Mouse (Mus musculus) liver, postnatal 0 days (tissue): ENCODE results near the gene Atp13a3. TPM values are rescaled to one million over a fixed set of nuclear protein-coding genes. Genes with fewer than 3 reads are reported as not detected.
A peak's percentile ranks its signal among the peaks of the same experiment; 100 is the strongest.

Experiments used
- ATAC-seq: fragments of 200-750 bp; cut with Nextera tagmentation; 2 replicates; pipeline ENCODE4 v1.8.0; 2017; ENCODE audit warnings: mild to moderate bottlenecking, moderate library complexity
- DNase-seq: peaks from one replicate; pipeline ENCODE4 v3.0.0-alpha.2; 2016
- H3K27ac ChIP-seq: fragments of 300-500 bp; sonication (generic); 2 replicates; pipeline ENCODE4 v1.5.1; 2014; ENCODE audit warnings: antibody characterized with exemption, moderate library complexity, mild to moderate bottlenecking, low read depth
- H3K27me3 ChIP-seq: fragments of 300-500 bp; sonication (generic); 2 replicates; pipeline ENCODE4 v1.6.1; 2014; ENCODE audit warnings: low read length, control low read depth, mixed read lengths; ENCODE audit not compliant: insufficient read depth
- H3K36me3 ChIP-seq: fragments of 300-500 bp; sonication (generic); replicated peaks from 2 replicates; pipeline ENCODE4 v1.6.1; 2014; ENCODE audit warnings: mild to moderate bottlenecking, control low read depth, low read length, moderate library complexity, mixed read lengths; ENCODE audit not compliant: insufficient read depth
- H3K4me1 ChIP-seq: fragments of 300-500 bp; sonication (generic); 2 replicates; pipeline ENCODE4 v1.6.1; 2014; ENCODE audit warnings: antibody characterized with exemption, mild to moderate bottlenecking, control low read depth; ENCODE audit not compliant: insufficient read depth
- H3K4me2 ChIP-seq: fragments of 300-500 bp; sonication (generic); 2 replicates; pipeline ENCODE4 v1.6.1; 2014; ENCODE audit warnings: low read depth, mild to moderate bottlenecking, low read length, moderate library complexity, mixed read lengths
- H3K4me3 ChIP-seq: fragments of 300-500 bp; sonication (generic); 2 replicates; pipeline ENCODE4 v1.5.1; 2014; ENCODE audit warnings: low read depth, low read length
- H3K9ac ChIP-seq: fragments of 300-500 bp; sonication (generic); replicated peaks from 2 replicates; pipeline ENCODE4 v1.6.1; 2014; ENCODE audit warnings: mild to moderate bottlenecking, moderate library complexity
- H3K9me3 ChIP-seq: fragments of 300-500 bp; sonication (generic); 2 replicates; pipeline ENCODE4 v1.6.1; 2016; ENCODE audit warnings: mild to moderate bottlenecking, control low read depth, low read length, mixed read lengths
- CTCF ChIP-seq: sonication (generic); IDR thresholded peaks from 2 replicates; pipeline ENCODE4 v1.5.1; 2016; ENCODE audit warnings: antibody characterized with exemption, low read depth
- EP300 ChIP-seq: IDR thresholded peaks from 2 replicates; pipeline ENCODE4 v1.6.1; 2016; ENCODE audit warnings: antibody characterized with exemption, low read depth, mild to moderate bottlenecking
- WGBS: fragments of 180-500 bp; shearing (Covaris S2); extraction: QIAGEN DNeasy Blood & Tissue Kit; methylation state at CpG from one replicate; pipeline ENCODE4 v1.1.7; 2014; ENCODE audit not compliant: insufficient replicate concordance; 5-methylcytosine and 5-hydroxymethylcytosine counted together
- polyA plus RNA-seq: library from polyadenylated mRNA; unstranded; fragments of >200 nt; fragmentation: Nextera tagmentation; extraction: Ambion mirVana; gene quantifications from 2 replicates; pipeline ENCODE4 v1.2.1, GENCODE M21; 2015

Gene Atp13a3
- polyA plus RNA-seq, 1 experiment from 2014 or later, result 9.9 TPM

GRCm38 (mm10) chr16:30425980-30426379, 20.2 kb upstream of the Atp13a3 start:
- Histone ChIP-seq H3K4me1 (peaks cover 23% of the 10 kb centered on the region), H3K27me3 (no peaks in the 10 kb centered on the region), H3K4me3 (no peak overlapping the region), H3K9ac (no peak overlapping the region), H3K36me3 (no peaks in the 10 kb centered on the region), H3K4me2 (no peak overlapping the region), H3K27ac (no peak overlapping the region), H3K9me3 (no peaks in the 10 kb centered on the region)
- WGBS, result 58% methylated on average over 1 of the region's 1 CpGs
- ATAC-seq (peak; percentile 49), DNase-seq (no peak)
- 0 out of 2 replicates have a peak, but pooled peaks have one; percentile 20 for TF ChIP-seq EP300
- no peak for TF ChIP-seq CTCF

- DNase-seq, result no peak
- WGBS, result 60% methylated on average over 5 of the region's 5 CpGs
- no peaks in the 10 kb centered on the region for H3K36me3 ChIP-seq
- no peaks in the 10 kb centered on the region for H3K9me3 ChIP-seq
- H3K27ac ChIP-seq, result no peak overlapping the region
- H3K27me3 ChIP-seq, result no peaks in the 10 kb centered on the region
- peaks cover 15% of the 10 kb centered on the region for H3K4me1 ChIP-seq
- H3K4me2 ChIP-seq, result no peak overlapping the region
- ATAC-seq, result no peak
- H3K4me3 ChIP-seq, result no peak overlapping the region
- TF ChIP-seq EP300, result no peak
- H3K9ac ChIP-seq, result no peak overlapping the region
These were observed 18.3 kb upstream of the Atp13a3 start for GRCm38 (mm10) chr16:30424053-30424452.

GRCm38 (mm10) chr16:30416707-30417106, 10.9 kb upstream of the Atp13a3 start:
- Histone ChIP-seq H3K27ac (no peak overlapping the region), H3K4me3 (no peak overlapping the region), H3K27me3 (no peaks in the 10 kb centered on the region), H3K9ac (no peak overlapping the region), H3K4me1 (peaks cover 15% of the 10 kb centered on the region), H3K36me3 (no peaks in the 10 kb centered on the region), H3K9me3 (no peaks in the 10 kb centered on the region), H3K4me2 (no peak overlapping the region)
- no peak for ATAC-seq
- DNase-seq, result no peak
- no peak for TF ChIP-seq EP300
- no peak for TF ChIP-seq CTCF
- WGBS, result 64% methylated on average over 2 of the region's 2 CpGs

GRCm38 (mm10) chr16:30416284-30416683, 10.5 kb upstream of the Atp13a3 start:
- Histone ChIP-seq H3K4me1 (peaks cover 15% of the 10 kb centered on the region), H3K9me3 (no peaks in the 10 kb centered on the region), H3K27ac (no peak overlapping the region), H3K9ac (no peak overlapping the region), H3K27me3 (no peaks in the 10 kb centered on the region), H3K4me3 (no peak overlapping the region), H3K4me2 (no peak overlapping the region), H3K36me3 (no peaks in the 10 kb centered on the region)
- ATAC-seq (no peak), DNase-seq (no peak)
- TF ChIP-seq CTCF, result no peak
- no peak for TF ChIP-seq EP300
- 59% methylated on average over 5 of the region's 5 CpGs for WGBS

- peak; percentile 45 for DNase-seq
- Histone ChIP-seq H3K9ac (no peak overlapping the region), H3K36me3 (no peaks in the 10 kb centered on the region), H3K9me3 (no peaks in the 10 kb centered on the region), H3K4me1 (peaks cover 22% of the 10 kb centered on the region), H3K4me2 (no peak overlapping the region), H3K4me3 (no peak overlapping the region), H3K27ac (peak overlapping the region; percentile 55), H3K27me3 (no peaks in the 10 kb centered on the region)
- TF ChIP-seq EP300 (peak; percentile 57; the same call in 1 of the 2 replicates), CTCF (no peak)
- peak; percentile 86 for ATAC-seq
- WGBS, result 58% methylated on average over 3 of the region's 3 CpGs
These were observed 6.9 kb upstream of the Atp13a3 start for GRCm38 (mm10) chr16:30412680-30413079.

- Histone ChIP-seq H3K36me3 (no peaks in the 10 kb centered on the region), H3K4me2 (no peak overlapping the region), H3K9me3 (no peaks in the 10 kb centered on the region), H3K27ac (no peak overlapping the region), H3K4me3 (no peak overlapping the region), H3K4me1 (peaks cover 25% of the 10 kb centered on the region), H3K27me3 (no peaks in the 10 kb centered on the region), H3K9ac (no peak overlapping the region)
- no peak for DNase-seq
- 67% methylated on average over 4 of the region's 4 CpGs for WGBS
- no peak for TF ChIP-seq CTCF
- no peak for TF ChIP-seq EP300
- ATAC-seq, result no peak
These were observed 5.1 kb upstream of the Atp13a3 start for GRCm38 (mm10) chr16:30410914-30411313.

GRCm38 (mm10) chr16:30407513-30407912, 1.7 kb upstream of the Atp13a3 start:
- Histone ChIP-seq H3K4me2 (peak overlapping the region; percentile 43; the same call in 1 of the 2 replicates), H3K27ac (peak overlapping the region; percentile 70)

More at GRCm38 (mm10) chr16:30407513-30407912, 1.7 kb upstream of the Atp13a3 start:
- no peak overlapping the region for H3K9ac ChIP-seq
- no peaks in the 10 kb centered on the region for H3K9me3 ChIP-seq
- TF ChIP-seq CTCF (no peak), EP300 (peak; percentile 49; the same call in 1 of the 2 replicates)
- WGBS, result 41% methylated on average over 2 of the region's 2 CpGs
- peaks cover 18% of the 10 kb centered on the region for H3K4me1 ChIP-seq
- H3K27me3 ChIP-seq, result no peaks in the 10 kb centered on the region
- DNase-seq (peak; percentile 80), ATAC-seq (peak; percentile 86)
- H3K4me3 ChIP-seq, result no peak overlapping the region
- no peaks in the 10 kb centered on the region for H3K36me3 ChIP-seq
